Mouse (Mus musculus): ENCODE measurements around the gene Tmem59l. TPM values are rescaled to one million over a fixed set of nuclear protein-coding genes. Genes with fewer than 3 reads are reported as not detected.
A peak's percentile ranks its signal among the peaks of the same experiment; 100 is the strongest.

Tmem59l gene
- polyA plus RNA-seq, 1 experiment from 2014 or later: 123 TPM

- 89% methylated on average over 4 of the region's 4 CpGs for WGBS
- H3K4me1 ChIP-seq: peaks cover 13% of the 10 kb centered on the region
- no peak overlapping the region for H3K4me3 ChIP-seq
- H3K9me3 ChIP-seq: no peaks in the 10 kb centered on the region
- no peak overlapping the region for H3K4me2 ChIP-seq
- no peaks in the 10 kb centered on the region for H3K36me3 ChIP-seq (replicated peaks)
- no peak for ATAC-seq (replicated peaks)
- no peak overlapping the region for H3K9ac ChIP-seq
- peaks cover 3% of the 10 kb centered on the region; the same call in 1 of the 2 replicates for H3K27me3 ChIP-seq (replicated peaks)
- H3K27ac ChIP-seq: no peak overlapping the region
These were observed 43.8 kb downstream of the Tmem59l start for GRCm38 (mm10) chr8:70443326-70443725.

GRCm38 (mm10) chr8:70441565-70441964, 45.6 kb downstream of the Tmem59l start:
- no peak overlapping the region for H3K9ac ChIP-seq
- H3K4me1 ChIP-seq: peaks cover 26% of the 10 kb centered on the region
- no peak overlapping the region for H3K27ac ChIP-seq
- H3K4me2 ChIP-seq: no peak overlapping the region
- H3K36me3 ChIP-seq (replicated peaks): no peaks in the 10 kb centered on the region
- no peak overlapping the region for H3K4me3 ChIP-seq
- ATAC-seq (replicated peaks): no peak
- WGBS: 74% methylated on average over 3 of the region's 3 CpGs
- no peaks in the 10 kb centered on the region for H3K9me3 ChIP-seq
- H3K27me3 ChIP-seq (replicated peaks): peaks cover 3% of the 10 kb centered on the region; the same call in 1 of the 2 replicates

- Histone ChIP-seq H3K4me3 (peak overlapping the region; percentile 60), H3K9me3 (no peaks in the 10 kb centered on the region), H3K36me3 (replicated peaks) (no peaks in the 10 kb centered on the region), H3K9ac (peak overlapping the region; percentile 62; the same call in 1 of the 2 replicates), H3K27ac (peak overlapping the region; percentile 91; the same call in 1 of the 2 replicates), H3K4me2 (peak overlapping the region; percentile 86), H3K4me1 (peaks cover 26% of the 10 kb centered on the region), H3K27me3 (replicated peaks) (peaks cover 3% of the 10 kb centered on the region; the same call in 1 of the 2 replicates)
- 41% methylated on average over 3 of the region's 3 CpGs for WGBS
- no peak for ATAC-seq (replicated peaks)
These were observed 46.9 kb downstream of the Tmem59l start for GRCm38 (mm10) chr8:70440246-70440645.

GRCm38 (mm10) chr8:70439848-70440179, 47.3 kb downstream of the Tmem59l start:
- peaks cover 3% of the 10 kb centered on the region; the same call in 1 of the 2 replicates for H3K27me3 ChIP-seq (replicated peaks)
- ATAC-seq (replicated peaks): no peak
- H3K4me1 ChIP-seq: peaks cover 26% of the 10 kb centered on the region
- no peaks in the 10 kb centered on the region for H3K9me3 ChIP-seq
- H3K27ac ChIP-seq: peak overlapping the region; percentile 91
- peak overlapping the region; percentile 86 for H3K4me2 ChIP-seq
- no peaks in the 10 kb centered on the region for H3K36me3 ChIP-seq (replicated peaks)
- H3K9ac ChIP-seq: peak overlapping the region; percentile 62
- WGBS: 1% methylated on average over 7 of the region's 7 CpGs
- peak overlapping the region; percentile 60 for H3K4me3 ChIP-seq

GRCm38 (mm10) chr8:70439055-70439847, 47.9 kb downstream of the Tmem59l start, which contains the start of gene Crtc1:
Gene Crtc1, minus strand, starts transcription at chr8:70439579.
- Histone ChIP-seq H3K4me3 (peak within 1 kb of the TSS; percentile 60), H3K4me1 (peaks cover 26% of the 10 kb centered on the region), H3K9ac (peak within 1 kb of the TSS; percentile 67), H3K9me3 (no peaks in the 10 kb centered on the region), H3K4me2 (peak within 1 kb of the TSS; percentile 86), H3K27ac (peak within 1 kb of the TSS; percentile 91), H3K27me3 (replicated peaks) (peaks cover 3% of the 10 kb centered on the region; the same call in 1 of the 2 replicates), H3K36me3 (replicated peaks) (no peaks in the 10 kb centered on the region)
- peak; percentile 96 for ATAC-seq (replicated peaks)
- under 1% methylated on average over 70 of the region's 70 CpGs for WGBS

GRCm38 (mm10) chr8:70438423-70438822, 48.7 kb downstream of the Tmem59l start:
- no peaks in the 10 kb centered on the region for H3K36me3 ChIP-seq (replicated peaks)
- no peak for ATAC-seq (replicated peaks)
- peaks cover 3% of the 10 kb centered on the region; the same call in 1 of the 2 replicates for H3K27me3 ChIP-seq (replicated peaks)
- peak overlapping the region; percentile 86 for H3K4me2 ChIP-seq
- peaks cover 26% of the 10 kb centered on the region for H3K4me1 ChIP-seq
- H3K9ac ChIP-seq: peak overlapping the region; percentile 67
- H3K9me3 ChIP-seq: no peaks in the 10 kb centered on the region
- peak overlapping the region; percentile 60 for H3K4me3 ChIP-seq
- no peak overlapping the region for H3K27ac ChIP-seq
- WGBS: 96% methylated on average over 2 of the region's 2 CpGs

- no peaks in the 10 kb centered on the region for H3K9me3 ChIP-seq
- H3K27ac ChIP-seq: no peak overlapping the region
- no peaks in the 10 kb centered on the region for H3K27me3 ChIP-seq (replicated peaks)
- H3K4me3 ChIP-seq: no peak overlapping the region
- no peak for ATAC-seq (replicated peaks)
- WGBS: 93% methylated on average over 5 of the region's 5 CpGs
- peaks cover 24% of the 10 kb centered on the region for H3K4me1 ChIP-seq
- no peaks in the 10 kb centered on the region for H3K36me3 ChIP-seq (replicated peaks)
- H3K4me2 ChIP-seq: no peak overlapping the region
- no peak overlapping the region for H3K9ac ChIP-seq
These were observed 52.0 kb downstream of the Tmem59l start for GRCm38 (mm10) chr8:70435156-70435555.

Other genes with a start within 250 kb of the Tmem59l start
- 37.9 and 41.2 TPM in 2 replicates for gene Homer3, start 204.5 kb downstream of the Tmem59l start, polyA plus RNA-seq (2015; fragmentation: Nextera tagmentation; extraction: Ambion mirVana)
- gene Ddx49, start 184.9 kb downstream of the Tmem59l start, polyA plus RNA-seq (2015; fragmentation: Nextera tagmentation; extraction: Ambion mirVana): 44.5 and 48.0 TPM in 2 replicates
- gene Cope, start 184.8 kb downstream of the Tmem59l start, polyA plus RNA-seq (2015; fragmentation: Nextera tagmentation; extraction: Ambion mirVana): 299 and 322 TPM in 2 replicates
- 38.2 and 40.1 TPM in 2 replicates for gene Cers1, start 171.6 kb downstream of the Tmem59l start, polyA plus RNA-seq (2015; fragmentation: Nextera tagmentation; extraction: Ambion mirVana)
- 5.3 and 7.4 TPM in 2 replicates for gene Gdf1, start 157.5 kb downstream of the Tmem59l start, polyA plus RNA-seq (2015; fragmentation: Nextera tagmentation; extraction: Ambion mirVana)
- 15.1 and 16.0 TPM in 2 replicates for gene Upf1, start 134.1 kb downstream of the Tmem59l start, polyA plus RNA-seq (2015; fragmentation: Nextera tagmentation; extraction: Ambion mirVana)
- gene Comp, start 113.8 kb downstream of the Tmem59l start, polyA plus RNA-seq (2015; fragmentation: Nextera tagmentation; extraction: Ambion mirVana): 0.50 and 0.57 TPM in 2 replicates
- 57.2 and 58.7 TPM in 2 replicates for gene Crtc1, start 47.8 kb downstream of the Tmem59l start, polyA plus RNA-seq (2015; fragmentation: Nextera tagmentation; extraction: Ambion mirVana)
- gene Klhl26, start 10.4 kb downstream of the Tmem59l start, polyA plus RNA-seq (2015; fragmentation: Nextera tagmentation; extraction: Ambion mirVana): 31.0 and 31.4 TPM in 2 replicates
- 2.4 and 2.9 TPM in 2 replicates for gene Crlf1, start 5.8 kb upstream of the Tmem59l start, polyA plus RNA-seq (2015; fragmentation: Nextera tagmentation; extraction: Ambion mirVana)
- gene Rex1bd, start 19.4 kb upstream of the Tmem59l start, polyA plus RNA-seq (2015; fragmentation: Nextera tagmentation; extraction: Ambion mirVana): 164 and 169 TPM in 2 replicates
- 587 and 620 TPM in 2 replicates for gene Uba52, start 23.4 kb upstream of the Tmem59l start, polyA plus RNA-seq (2015; fragmentation: Nextera tagmentation; extraction: Ambion mirVana)
- 450 and 462 TPM in 2 replicates for gene Fkbp8, start 40.4 kb upstream of the Tmem59l start, polyA plus RNA-seq (2015; fragmentation: Nextera tagmentation; extraction: Ambion mirVana)
- gene Kxd1, start 40.6 kb upstream of the Tmem59l start, polyA plus RNA-seq (2015; fragmentation: Nextera tagmentation; extraction: Ambion mirVana): 46.4 and 51.7 TPM in 2 replicates
- gene Ell, start 52.1 kb upstream of the Tmem59l start, polyA plus RNA-seq (2015; fragmentation: Nextera tagmentation; extraction: Ambion mirVana): 18.6 and 19.9 TPM in 2 replicates
- 175 and 176 TPM in 2 replicates for gene Isyna1, start 107.0 kb upstream of the Tmem59l start, polyA plus RNA-seq (2015; fragmentation: Nextera tagmentation; extraction: Ambion mirVana)
- gene Ssbp4, start 121.5 kb upstream of the Tmem59l start, polyA plus RNA-seq (2015; fragmentation: Nextera tagmentation; extraction: Ambion mirVana): 175 and 189 TPM in 2 replicates
- gene Lrrc25, start 128.8 kb upstream of the Tmem59l start, polyA plus RNA-seq (2015; fragmentation: Nextera tagmentation; extraction: Ambion mirVana): 1.2 and 1.6 TPM in 2 replicates
- gene Gdf15, start 145.1 kb upstream of the Tmem59l start, polyA plus RNA-seq (2015; fragmentation: Nextera tagmentation; extraction: Ambion mirVana): 0.13 and 0.19 TPM in 2 replicates
- gene Pgpep1, start 173.0 kb upstream of the Tmem59l start, polyA plus RNA-seq (2015; fragmentation: Nextera tagmentation; extraction: Ambion mirVana): 70.1 and 74.5 TPM in 2 replicates
- gene Lsm4, start 185.9 kb upstream of the Tmem59l start, polyA plus RNA-seq (2015; fragmentation: Nextera tagmentation; extraction: Ambion mirVana): 175 and 193 TPM in 2 replicates
- gene Jund, start 211.6 kb upstream of the Tmem59l start, polyA plus RNA-seq (2015; fragmentation: Nextera tagmentation; extraction: Ambion mirVana): 83.0 and 94.4 TPM in 2 replicates
- gene Iqcn, start 216.1 kb upstream of the Tmem59l start, polyA plus RNA-seq (2015; fragmentation: Nextera tagmentation; extraction: Ambion mirVana): 0.05 and 0.14 TPM in 2 replicates
- gene Gm3336, start 231.2 kb upstream of the Tmem59l start, polyA plus RNA-seq (2015; fragmentation: Nextera tagmentation; extraction: Ambion mirVana): not detected in 2 replicates
- gene Pde4c, start 236.4 kb upstream of the Tmem59l start, polyA plus RNA-seq (2015; fragmentation: Nextera tagmentation; extraction: Ambion mirVana): 0.15 and 0.46 TPM in 2 replicates